Mouse (Mus musculus): ENCODE data around the gene Sgpp1.

Sgpp1 gene

DNA sequence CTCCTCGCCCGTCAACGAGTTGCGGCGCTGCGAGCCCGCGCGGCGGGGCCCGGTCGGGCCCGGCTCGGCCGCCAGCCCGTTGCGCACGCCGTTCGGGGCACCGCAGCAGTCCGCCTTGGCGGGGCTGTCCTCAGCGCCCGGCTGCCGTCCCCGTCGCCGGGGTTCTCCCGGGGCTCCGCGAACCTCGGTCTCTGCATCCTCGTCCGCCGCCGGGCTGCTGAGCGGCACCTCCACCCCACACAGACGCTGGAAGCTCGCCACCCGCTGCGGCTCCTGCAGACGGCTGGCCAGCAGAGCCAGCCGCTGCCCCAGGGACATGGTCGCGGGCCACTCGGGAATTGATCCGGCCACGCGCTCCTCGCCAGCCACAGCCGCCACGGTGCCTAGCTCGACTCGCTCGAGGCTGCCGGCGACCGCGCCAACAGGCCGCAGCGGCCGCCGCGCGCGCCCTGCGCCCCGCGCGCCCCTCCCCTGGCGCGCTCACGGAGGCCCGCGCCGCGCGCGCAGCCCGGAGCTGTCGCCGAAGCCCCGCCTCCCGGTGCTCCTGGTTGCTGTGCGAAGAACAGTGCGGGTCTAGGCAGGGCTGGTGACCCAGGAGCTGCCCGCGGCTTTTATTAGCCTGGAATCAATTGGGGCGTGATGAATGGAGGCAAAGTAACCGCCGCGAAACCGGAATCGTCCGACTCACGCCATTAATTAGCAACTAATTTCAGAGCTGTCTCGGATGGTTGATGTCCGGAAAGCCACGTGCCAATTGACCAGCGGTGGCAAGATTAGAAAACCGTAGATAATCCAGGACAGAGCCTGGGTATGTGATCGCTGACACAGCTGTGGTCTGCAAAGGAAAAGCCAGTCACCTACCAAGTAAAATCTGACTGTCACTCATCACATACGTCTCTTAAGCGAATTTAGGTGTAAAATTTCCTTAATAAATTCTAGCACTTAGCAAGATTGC lies at the start of gene Sgpp1:
Sgpp1 (minus strand) TSS at position 484 of the 955 bp plus-strand sequence.
- no peak for DNase-seq (ENCODE audit: extremely low read depth, low read depth)

DNA sequence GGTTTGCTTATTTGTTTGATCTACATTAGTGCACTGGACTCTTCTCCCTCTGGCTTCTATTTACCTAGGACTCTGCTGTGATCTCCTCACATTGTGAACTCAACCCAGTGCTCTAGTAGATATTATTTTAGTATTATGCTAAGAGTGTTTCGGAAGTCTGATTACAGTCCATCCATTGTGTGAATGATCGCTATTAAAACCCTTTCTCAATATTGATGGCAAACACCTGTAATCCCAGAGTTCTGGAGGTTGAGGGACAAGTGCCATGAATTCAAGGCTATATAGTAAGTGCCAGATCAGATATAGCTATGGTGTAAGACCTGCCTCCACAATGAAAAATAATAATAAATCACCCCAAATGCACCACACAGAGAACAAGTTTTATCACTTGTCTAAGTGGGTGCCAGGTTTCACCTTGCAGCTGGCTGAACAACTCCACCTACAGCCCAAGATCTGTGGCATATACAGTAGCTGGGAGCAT lies 48.8 kb upstream of the Sgpp1 start:
- DNase-seq (ENCODE audit: extremely low read depth, low read depth), result no peak

DNA sequence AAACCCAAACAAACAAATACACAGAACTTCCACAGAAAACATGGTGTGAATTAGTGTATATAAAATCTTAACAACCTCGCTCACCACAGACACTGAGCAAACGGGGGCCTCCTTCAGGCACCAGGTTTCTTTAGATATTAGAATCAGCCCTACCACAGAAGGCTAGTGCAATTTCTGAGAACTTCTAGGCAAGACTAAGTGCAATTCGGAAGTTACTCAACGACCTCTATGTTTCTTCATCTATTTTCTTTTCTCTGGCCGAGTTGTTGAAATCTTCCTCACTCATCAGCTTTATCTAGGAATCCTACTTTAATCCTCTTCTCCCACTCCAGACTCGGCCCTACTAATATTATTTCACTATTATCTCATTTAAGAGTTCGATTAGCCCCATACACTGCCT lies 46.5 kb upstream of the Sgpp1 start:
- DNase-seq (ENCODE audit: extremely low read depth, low read depth), result peak; percentile 26

DNA sequence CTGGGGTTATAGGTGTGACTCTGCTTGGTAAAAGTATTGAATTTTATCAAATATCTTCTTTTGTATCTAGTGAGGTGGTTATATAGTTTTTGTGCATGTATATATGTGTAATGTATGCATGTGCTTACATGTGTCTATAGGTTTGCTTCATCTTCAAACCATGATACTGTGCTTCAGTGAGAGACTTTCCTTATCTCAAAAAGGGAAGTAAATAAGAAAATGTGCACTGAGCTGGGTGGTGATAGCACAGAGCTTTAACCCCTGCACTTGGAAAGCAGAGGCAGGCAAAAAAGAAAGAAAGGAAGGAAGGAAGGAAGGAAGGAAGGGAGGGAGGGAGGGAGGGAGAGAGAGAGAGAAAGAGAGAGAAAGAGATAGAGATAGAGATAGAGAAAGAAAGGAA lies 45.9 kb upstream of the Sgpp1 start:
- peak; percentile 56 for DNase-seq (ENCODE audit: extremely low read depth, low read depth)

DNA sequence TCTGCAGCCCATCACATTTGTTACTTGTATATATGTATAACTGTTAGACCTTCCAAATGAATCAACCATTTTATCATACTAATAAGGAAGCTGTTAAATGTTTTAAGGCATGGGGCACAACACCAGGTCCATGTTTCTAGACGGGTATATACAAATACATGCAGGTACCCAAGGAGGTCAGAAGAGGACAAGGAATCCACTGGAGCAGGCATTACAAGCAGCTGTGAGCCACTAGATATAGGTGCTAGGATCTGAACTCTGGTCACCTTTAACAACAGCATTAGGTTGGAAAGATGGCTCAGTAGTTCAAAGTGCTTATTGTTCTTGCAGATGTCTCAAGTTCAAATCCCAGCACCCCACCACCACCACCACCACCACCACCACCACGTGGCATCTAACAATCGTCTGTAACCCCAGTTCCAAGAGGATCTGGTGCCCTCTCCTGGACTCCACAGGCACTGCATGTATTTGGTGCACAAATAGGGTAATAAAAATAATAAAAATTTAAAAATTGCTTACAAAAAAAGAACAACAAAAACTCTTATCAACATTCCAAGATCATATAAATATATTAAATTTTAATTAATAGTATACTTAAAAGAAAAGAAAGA lies 37.0 kb upstream of the Sgpp1 start:
- peak; percentile 22 for DNase-seq (ENCODE audit: extremely low read depth, low read depth)

DNA sequence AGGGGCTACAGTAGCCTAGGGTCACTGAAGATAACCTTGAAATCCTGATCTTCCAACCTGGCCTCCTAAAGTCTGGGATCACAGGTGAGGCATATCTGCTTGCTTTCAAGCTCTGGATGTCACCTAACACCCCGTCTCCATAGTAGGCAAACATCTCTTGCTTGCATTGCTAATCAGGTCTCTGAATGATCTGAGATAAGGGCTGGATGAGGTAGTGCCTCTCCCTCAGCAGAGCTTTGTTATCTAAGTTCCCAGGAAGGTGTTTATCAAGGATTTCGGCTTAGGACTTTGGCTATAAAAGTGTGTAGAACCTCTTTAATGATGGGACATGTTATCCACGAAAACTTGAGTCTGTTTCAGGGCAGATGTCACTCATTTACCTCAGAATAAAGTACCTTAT lies 35.9 kb upstream of the Sgpp1 start:
- no peak for DNase-seq (ENCODE audit: extremely low read depth, low read depth)

DNA sequence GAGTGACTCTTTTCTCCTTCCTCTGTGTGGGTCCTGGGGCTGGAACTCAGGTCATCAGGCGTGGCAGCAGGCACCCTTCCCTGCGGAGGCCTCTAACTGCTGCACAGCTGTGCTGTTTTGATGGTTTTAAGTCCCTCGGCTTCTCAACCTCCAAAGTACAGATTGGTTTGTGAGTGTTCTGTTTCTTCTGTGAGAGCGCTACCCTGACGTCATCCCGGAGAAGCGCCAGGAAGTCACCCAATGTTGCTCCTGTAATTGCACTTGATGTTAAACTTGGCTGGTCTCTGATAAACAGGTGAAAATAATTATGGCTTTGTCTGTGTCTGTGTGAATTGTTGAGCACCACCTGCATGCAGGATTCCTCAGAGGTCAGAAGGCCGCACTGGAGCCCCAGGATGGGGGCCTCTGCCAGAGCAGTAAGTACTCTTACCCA lies 31.4 kb upstream of the Sgpp1 start:
- DNase-seq (ENCODE audit: extremely low read depth, low read depth), result no peak

DNA sequence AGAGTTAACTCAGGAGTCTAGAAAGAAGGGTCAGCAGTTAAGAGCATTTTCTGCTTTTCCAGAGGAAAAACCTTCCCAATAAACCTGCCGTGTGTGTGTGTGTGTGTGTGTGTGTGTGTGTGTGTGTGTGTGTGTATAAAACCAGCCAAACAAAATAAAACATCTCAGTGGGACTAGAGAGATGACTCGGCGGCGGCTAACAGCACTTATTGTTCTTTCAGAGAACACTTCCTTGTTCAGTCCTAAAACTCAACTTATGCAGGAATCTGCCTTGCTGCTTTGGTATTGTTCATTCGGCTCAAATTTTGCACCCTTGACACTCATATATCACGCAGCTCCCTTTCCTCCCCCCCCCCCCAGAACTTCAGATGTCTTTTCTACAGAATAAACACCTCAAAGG lies 30.9 kb upstream of the Sgpp1 start:
- DNase-seq (ENCODE audit: extremely low read depth, low read depth), result no peak

DNA sequence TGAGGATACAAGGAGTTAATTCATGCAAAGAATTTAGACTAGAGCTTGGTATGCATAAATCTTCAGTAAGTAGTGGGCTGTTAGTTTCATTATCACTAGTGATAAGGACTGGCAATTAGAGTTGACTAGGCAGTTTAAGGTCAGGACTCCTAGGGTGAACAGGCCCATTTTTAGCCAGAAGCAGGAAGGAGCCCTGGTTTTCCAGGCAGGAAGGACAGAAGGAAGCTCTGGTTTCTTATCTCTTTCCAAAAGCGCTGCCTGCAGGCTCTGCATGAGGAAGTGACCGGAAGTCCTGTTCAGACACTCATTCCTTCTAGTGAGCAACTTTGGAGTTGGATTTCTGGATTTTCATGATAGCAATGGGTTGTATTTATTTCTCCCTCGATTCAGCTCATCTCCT lies 30.2 kb upstream of the Sgpp1 start:
- DNase-seq (ENCODE audit: extremely low read depth, low read depth), result no peak

DNA sequence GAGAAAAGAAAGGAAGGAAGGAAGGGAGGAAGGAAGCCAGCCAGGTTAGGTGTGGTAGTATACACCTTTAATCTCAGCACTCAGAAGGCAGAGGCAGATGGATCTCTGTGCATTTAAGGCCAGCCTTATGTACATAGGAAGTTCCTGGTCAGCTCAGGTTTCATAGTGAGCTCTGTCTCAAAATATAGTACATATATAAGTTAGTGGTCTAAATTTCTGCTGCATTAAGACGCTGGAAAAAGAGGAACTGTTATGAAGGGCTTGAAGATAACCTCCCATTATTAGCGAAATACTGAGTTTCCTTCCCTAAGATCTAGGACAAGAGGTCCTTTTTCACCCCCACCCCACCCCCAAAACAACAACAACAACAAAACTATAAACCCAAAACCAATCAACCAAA lies 20.9 kb upstream of the Sgpp1 start:
- no peak for DNase-seq (ENCODE audit: extremely low read depth, low read depth)

DNA sequence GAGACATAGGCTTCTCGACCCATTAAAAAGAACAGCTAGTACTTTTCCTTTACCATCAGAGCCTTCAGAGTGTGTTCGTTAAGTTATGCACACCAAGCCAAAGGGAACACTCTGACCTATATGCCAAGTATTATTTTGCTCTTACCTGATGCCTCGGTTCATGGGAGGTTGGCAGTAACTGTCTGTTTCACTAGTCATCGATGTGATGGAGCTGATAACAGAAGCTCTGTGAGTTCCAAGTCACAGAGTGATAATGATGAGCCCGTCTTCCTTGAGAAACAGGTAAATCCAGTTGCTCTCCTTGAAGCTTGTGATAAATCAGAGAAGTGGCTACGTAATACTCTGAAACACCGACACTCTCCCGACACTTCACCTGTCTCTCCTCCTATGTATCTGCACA lies 18.2 kb upstream of the Sgpp1 start:
- no peak for DNase-seq (ENCODE audit: extremely low read depth, low read depth)

DNA sequence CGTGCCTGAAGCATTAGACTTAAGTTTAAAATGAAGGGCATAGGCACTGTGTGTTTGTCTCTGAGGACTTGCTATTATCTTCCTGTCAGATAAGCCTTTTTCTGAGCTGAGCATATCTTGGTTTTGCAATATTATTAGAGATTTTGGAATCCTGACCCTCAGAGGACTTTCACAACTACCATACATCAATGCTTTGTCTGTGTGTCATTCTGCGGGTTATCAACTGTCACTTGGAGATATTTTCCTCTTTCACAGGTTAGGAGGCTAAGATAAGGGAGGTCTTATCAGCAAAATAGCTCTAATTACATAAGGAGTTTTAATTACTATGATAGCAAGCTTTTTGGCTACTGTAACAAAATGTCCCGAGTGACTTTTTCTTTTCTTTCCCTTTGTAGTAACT lies 16.5 kb upstream of the Sgpp1 start:
- no peak for DNase-seq (ENCODE audit: extremely low read depth, low read depth)

DNA sequence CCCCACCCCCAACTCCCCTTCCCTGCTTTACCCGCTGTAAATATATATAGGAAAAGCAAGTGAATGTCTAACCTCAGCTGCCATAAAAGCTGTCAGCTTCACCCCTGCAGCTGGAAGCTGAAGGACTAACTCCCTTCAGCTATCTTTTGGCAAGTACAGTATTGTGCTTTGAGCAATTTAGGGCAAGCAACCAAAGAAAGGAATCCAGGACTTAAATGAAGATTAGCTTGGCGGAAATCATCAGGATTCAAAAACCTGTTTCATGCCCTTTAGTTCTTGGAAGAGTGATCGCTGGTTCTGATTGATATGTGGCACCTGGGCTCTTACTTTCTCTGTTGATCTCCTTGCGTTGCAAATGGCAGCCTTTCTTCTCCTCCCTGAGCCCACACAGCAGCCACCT lies 13.0 kb upstream of the Sgpp1 start:
- no peak for DNase-seq (ENCODE audit: extremely low read depth, low read depth)

DNA sequence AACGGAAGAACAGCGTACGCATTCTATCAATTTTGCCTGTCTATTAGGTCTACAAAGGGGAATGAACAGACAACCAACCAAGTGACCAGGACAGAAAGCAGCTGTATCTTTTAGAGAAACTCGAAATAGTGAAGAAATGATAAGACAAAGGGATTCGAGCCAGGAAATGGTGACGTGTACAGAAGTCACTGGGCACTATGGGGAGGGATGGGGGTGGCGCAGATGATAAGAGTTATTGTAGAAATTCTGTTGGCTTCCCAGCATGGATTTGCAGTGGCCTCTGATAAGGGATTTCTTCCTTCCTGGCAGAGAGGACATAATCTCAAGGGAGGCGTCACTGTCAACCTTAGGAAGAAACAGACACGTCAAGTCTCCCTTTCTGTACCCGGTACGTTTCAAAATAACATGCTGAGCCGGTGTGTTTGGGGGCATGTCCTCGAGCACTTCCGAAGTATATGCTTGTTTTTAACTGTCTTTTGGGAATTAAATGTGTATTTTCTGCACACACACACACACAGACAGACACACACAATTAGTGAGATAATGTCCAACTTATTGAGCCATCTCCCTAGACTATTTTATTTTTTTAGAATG lies 10.3 kb upstream of the Sgpp1 start:
- DNase-seq (ENCODE audit: extremely low read depth, low read depth), result peak; percentile 71

DNA sequence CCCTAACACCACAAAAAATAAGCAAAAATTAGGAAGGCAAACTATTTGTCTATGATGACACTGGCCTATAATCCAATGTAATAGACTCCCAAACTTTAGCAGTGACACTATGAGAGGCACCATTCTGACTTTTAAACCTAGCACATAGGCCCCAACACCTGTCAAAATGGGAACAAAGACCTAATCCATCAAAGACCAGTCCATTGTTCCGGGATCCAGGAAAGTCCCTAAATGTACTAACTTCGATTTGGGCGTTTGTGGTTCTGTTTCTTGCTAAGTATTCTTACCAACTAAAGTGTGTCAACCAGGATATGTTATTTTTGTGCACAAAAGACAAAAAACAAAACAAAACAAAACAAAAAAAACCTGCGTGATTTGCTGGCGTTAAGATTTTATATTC lies 6.6 kb upstream of the Sgpp1 start:
- DNase-seq (ENCODE audit: extremely low read depth, low read depth), result no peak

DNA sequence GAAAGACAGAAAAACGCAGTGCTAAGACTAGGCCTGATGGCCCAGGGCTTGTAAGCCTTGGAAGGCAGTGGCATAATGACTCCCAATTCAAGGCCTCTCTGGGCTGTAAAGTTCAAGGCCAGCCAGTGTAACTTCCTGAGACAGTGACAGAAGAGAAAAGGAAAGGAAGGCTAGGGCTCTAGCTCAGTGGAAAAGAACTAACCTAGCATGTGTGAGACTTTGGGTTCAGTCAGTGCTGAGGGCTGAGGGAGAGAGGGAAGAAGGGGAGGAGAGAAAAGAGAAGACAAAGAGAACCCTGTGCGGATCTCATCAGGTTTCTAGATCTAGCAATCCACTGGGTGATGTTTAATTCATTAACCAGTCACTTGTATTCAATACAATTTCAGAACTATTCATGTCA lies 5.7 kb upstream of the Sgpp1 start:
- no peak for DNase-seq (ENCODE audit: extremely low read depth, low read depth)

DNA sequence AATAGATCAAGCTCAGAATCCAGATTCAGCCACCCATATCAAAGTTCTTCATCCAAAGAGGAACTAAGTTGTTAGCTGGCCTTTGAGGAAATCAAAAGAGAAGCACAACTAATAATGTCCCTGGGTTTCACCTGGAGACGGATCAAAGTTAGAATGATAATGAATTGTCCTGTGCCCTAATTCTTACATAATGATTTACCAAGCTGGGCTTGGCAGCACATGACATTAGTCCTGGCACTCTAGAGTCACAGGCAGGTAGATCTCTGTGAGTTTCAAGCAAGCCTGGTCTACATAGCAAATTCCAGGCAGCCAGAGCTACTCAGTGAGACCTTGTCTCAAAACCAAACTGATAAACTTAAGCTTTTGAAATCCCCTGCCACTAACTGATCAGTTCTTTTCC lies 4.9 kb upstream of the Sgpp1 start:
- no peak for DNase-seq (ENCODE audit: extremely low read depth, low read depth)

DNA sequence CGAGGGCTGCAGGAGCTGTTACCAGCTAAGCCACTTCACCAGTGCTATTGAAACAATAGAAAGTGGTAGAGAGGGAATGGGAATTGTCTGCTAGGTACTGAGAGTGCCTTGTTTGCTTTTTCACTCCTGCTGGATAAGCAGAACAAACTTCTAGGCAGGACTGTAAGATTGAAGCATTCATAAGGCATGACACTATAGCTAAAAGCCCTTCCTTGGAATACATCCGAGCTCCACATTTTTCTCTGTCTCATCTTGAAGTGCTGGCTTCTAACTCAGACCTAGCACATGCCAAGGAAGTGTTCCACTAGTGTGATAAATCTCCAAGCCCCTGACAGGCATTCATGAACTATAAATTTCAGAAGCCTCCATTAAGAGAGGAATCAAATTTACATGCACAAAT lies 4.1 kb upstream of the Sgpp1 start:
- no peak for DNase-seq (ENCODE audit: extremely low read depth, low read depth)

DNA sequence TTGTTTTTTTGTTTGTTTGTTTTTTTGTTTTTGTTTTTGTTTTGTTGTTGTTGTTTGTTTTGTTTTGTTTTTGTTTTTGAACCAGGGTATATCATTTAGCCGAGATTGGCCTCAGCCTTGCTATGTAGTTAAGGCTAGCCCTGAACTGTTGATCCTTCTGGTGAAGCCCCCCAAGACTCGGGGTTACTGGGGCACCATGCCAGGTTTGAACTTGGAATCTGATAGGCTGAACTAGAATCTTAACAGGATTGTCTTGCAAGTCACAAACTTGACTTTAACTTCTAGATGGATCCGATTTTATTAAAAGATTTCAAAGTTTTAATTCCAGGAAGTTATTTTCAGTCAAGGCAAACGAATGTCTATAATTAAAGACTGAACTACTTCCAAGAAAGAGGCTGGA lies 767 bp upstream of the Sgpp1 start:
- no peak for DNase-seq (ENCODE audit: extremely low read depth, low read depth)

DNA sequence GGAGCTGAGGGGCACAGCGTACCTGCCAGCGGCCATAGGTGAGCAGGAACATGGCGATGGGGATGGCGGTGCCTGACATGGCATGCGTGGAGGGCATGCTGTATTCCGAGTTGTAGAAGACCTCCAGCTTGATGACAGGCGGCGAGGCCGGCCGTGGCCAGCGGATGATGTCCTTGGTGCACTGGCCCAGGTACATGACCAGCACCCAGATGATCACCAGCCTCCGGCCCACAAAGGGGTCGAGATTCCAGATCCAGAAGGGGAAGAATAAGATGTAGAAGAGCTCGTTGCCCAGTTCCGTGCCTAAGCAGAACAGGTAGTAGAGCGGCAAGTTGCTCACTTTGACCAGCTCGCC lies 661 bp downstream of the Sgpp1 start:
- DNase-seq (ENCODE audit: extremely low read depth, low read depth), result no peak

DNA sequence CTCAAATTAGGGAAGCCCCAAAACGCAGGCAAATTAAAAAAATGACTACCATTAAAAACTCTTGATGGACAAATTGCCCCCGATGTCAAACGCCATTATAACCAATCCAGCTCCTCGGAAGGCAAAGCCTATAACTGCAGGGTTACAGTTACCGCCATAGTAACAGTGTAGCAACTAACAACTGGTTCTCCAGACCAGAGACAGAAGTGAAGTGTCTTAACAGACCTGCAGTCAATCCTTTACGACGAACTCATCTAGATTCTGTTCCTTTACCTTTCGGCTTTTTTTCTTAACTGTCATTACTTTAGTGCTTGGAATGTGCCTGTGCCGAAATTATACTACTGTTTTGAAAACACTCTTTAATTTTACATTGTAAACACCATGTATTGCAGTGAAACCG lies 1.4 kb downstream of the Sgpp1 start:
- DNase-seq (ENCODE audit: extremely low read depth, low read depth), result peak; percentile 64

DNA sequence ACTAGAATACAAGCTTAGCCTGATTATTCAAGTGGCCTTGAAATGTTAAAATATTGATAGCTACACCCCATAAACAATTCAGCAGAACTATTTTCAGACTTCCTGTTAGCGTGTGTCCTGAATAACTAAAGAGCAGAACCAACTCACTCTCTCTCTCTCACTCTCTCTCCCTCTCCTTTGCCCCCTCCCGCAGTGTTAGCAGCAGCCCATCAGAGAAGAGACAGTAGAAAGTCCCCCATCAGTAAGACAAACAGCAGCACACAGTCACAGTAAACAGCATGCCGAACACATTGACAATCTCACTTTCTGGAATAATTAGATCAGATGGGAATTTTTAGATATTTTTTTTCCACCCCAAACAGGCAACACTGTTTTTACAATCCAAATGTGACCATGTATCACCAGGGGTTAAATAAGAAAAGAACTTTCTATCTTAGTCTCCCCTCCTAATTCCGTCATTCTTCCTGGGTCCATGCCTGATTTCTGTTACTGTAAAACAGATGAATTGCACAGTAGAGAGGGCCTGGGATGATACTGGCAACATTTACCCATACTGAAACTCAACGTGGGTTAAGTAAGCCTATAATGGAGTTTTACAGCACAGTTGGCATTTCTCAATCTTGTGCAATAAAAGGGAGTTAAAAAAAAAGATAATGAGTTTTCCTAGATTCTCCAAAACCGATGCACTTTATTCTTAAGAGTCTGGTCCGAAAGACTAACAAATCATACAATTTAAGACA lies 2.0 kb downstream of the Sgpp1 start:
- DNase-seq (ENCODE audit: extremely low read depth, low read depth), result no peak

Data from MEL-GATA-1-ER (cell line).